Mouse (Mus musculus) spleen, adult 2 months (tissue): ENCODE data around the gene Arid1b.

Experiments
- CTCF ChIP-seq: fragments of 200-500 bp; IDR thresholded peaks from 2 replicates; pipeline ENCODE4 v1.5.1; 2011; ENCODE audit warnings: mild to moderate bottlenecking, inconsistent platforms; ENCODE audit not compliant: insufficient read depth, insufficient read length, insufficient replicate concordance; ENCODE audit errors: extremely low read depth
- POLR2A ChIP-seq: fragments of 200-500 bp; IDR thresholded peaks from 2 replicates; pipeline ENCODE4 v1.6.1; 2011; ENCODE audit warnings: low read depth, low read length, inconsistent platforms

- TF ChIP-seq CTCF (no peak), POLR2A (no peak)
Observed at GRCm38 (mm10) chr17:5163251-5163826, 169.2 kb downstream of the Arid1b start.
